Mouse (Mus musculus) urinary bladder, adult 2 months (tissue): ENCODE data around the gene Wwp2. TPM values are rescaled to one million over a fixed set of nuclear protein-coding genes. Genes with fewer than 3 reads are reported as not detected.

Source experiments
- DNase-seq: peaks from one replicate; pipeline ENCODE4 v3.0.0; 2022; ENCODE audit warnings: low spot score
- polyA plus RNA-seq: library from polyadenylated mRNA; depleted of rRNA; stranded (reverse); fragments of >200 nt; gene quantifications from 2 replicates; pipeline ENCODE4 v1.2.3, GENCODE M21; 2012

Gene Wwp2
- polyA plus RNA-seq, 1 experiment, result 18.4 TPM

DNA sequence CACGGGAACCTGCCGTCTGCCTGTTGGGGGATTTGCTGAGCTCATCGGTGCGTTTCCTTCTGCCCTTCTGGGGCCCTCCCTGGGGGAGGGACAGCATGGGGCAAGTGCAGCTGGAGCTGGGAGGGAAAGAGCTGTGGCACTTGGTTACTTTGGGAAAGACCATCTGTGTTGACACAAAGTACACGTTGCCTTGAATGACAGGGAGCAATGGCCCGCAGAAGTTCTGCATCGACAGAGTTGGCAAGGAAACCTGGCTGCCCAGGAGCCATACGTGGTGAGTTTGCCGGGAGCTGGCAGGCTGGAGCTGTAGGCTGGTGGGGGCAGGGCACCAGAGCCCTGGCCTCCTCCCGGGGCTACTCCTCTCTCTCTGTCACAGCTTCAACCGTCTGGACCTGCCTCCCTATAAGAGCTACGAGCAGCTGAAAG is 120.4 kb downstream of the Wwp2 start:
- DNase-seq, result no peak

- DNase-seq, result no peak
Measured at GRCm38 (mm10) chr8:107560820-107561536, 124.8 kb downstream of the Wwp2 start.

- no peak for DNase-seq
Measured at GRCm38 (mm10) chr8:107562164-107562563, 126.0 kb downstream of the Wwp2 start.

DNA sequence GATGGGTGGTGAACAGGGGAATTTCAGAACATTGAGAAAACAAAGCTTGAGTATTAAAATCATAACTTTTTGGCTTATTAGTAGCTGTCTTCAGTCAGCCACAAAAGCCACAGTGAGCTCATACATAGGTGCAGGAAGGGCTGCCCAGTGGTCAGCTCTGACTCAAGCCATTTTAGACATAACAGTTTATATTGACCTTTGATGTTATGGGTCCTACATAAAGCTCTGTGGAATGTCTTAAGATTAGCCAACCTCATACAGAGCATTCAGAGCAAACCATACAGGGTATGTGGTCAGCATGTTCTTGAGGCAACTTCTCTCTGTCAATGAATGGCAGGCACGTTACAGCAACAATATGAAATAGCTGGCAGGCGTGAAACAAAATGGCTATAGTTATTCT is 134.9 kb downstream of the Wwp2 start:
- DNase-seq, result no peak

- DNase-seq, result no peak
Measured at GRCm38 (mm10) chr8:107571486-107572135, 135.4 kb downstream of the Wwp2 start.

GRCm38 (mm10) chr8:107572497-107572896 is 136.3 kb downstream of the Wwp2 start:
- peak; percentile 40 for DNase-seq

- DNase-seq, result no peak
Measured at GRCm38 (mm10) chr8:107574771-107575170, 138.6 kb downstream of the Wwp2 start.

DNA sequence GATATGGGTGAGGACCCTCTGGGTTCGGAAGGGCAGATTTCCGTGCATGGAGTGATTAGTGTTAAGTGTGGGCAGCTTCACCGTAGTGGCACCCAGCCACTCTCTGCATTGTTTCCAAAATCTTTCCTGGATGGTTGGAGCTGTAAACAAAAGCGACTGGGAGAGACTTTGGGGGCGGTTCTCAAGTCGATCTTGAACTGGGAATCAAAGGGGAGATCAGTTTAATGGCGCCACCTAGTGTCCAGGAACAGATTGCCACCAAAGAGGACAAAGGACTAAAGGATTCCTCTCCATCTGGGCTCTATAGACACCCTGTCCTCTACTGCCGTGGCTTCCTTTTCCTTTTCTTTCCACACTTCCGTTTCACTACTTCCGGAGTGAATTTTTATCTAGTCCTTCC is 140.5 kb downstream of the Wwp2 start:
- no peak for DNase-seq

DNA sequence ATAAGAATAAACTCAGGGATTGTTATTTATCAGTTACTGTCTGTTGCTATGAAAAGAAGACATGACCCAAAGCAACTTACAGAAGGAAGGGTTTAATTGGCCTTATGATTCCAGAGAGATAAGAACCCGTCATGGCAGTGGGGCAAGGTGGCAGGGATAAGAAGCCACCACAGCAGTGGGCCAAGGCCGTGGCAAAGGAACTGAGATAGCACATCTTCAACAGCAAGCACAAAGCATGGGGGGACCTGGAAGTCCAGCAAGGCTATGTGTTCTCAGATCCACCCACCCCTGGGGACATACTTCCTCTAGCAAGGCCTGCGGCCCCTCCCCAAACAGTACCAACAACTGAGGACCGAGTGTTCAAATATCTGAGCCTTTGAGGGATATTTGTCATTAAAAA is 141.5 kb downstream of the Wwp2 start:
- DNase-seq, result no peak

DNA sequence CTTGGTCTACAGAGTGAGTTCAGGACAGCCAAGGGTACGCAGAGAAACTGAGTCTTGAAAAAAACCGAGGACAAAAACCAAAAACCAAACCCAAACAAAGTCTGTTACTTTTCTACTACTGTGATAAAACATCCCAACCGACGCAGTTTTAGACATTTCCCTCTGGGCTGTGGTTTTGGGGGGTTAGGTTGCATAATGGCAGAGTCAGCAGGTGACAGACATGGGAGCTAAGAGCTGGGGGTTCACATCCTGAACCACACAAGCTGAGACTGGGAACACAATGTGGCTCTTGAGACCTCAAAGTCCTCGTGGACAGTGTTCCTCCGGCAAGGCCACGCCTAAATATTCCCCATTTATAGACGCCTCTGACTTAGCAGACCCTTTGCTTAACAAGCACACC is 142.0 kb downstream of the Wwp2 start:
- no peak for DNase-seq

DNA sequence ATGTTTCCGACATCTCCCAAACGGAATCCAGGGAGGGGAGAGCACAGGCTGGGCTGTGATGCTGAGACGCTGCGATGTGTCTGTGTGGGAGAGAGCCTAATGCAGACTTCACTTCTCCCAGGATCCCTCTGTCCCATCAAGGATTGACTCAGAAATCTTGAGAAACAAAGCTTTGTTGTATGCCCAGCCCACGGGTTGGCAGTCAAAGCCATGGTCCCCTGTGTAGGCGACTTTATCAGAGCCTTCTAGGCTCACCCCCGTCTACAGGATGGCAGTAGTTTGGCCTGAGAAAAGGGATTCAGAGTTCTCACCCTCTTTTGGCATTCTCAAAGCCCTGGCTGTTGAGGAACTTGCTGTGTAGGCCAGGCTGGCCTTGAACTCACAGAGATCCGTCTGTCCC is 142.4 kb downstream of the Wwp2 start:
- DNase-seq, result no peak

DNA sequence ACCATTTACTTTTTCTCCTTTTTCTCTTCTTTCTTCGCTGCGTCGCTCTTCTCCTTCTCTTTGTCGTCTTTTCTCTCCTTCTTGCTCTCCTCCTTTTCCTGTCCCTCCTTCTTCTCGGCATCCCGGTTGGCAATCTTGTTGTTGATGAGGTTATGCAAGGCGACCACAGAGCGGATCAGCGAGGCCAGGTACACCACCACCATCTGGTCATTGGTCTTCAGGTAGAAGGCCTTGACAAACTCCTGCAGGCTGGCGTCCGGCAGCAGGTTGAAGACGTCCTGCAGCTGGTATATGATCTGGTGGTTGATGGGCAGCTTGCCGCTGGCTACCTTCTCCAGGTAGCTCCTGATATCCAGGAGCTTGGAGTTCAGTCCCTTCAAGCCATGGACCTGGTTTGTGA is 144.7 kb downstream of the Wwp2 start:
- no peak for DNase-seq

- DNase-seq, result no peak
Measured at GRCm38 (mm10) chr8:107581536-107581935, 145.4 kb downstream of the Wwp2 start.

- no peak for DNase-seq
Measured at GRCm38 (mm10) chr8:107582136-107582535, 146.0 kb downstream of the Wwp2 start.

DNA sequence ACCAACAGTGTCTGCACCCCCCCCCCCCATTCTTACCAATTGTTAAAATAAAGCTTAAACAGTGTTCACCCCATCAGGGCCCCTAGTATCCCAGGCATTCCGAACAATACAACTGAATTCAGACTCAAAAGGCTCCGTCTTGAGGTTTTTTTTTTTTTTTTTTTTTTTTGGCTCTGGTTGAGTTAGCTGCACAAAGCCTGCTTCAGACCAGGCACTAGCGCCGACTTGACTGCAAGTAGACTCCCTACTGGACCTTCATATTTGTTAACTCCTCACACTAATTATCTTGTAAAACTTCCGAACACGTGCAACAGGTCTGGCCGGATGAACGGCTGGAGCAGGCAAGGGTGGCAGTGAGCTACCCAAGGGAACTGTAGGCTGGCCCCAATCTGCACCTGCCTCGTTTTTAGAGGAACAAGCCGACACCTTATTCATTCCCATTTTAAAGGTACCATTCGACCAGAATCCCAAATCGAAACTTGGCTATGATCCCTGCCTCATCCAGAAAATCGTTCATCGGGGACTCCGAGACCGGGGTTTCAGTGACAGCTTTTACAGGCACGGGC is 151.3 kb downstream of the Wwp2 start:
- no peak for DNase-seq

DNA sequence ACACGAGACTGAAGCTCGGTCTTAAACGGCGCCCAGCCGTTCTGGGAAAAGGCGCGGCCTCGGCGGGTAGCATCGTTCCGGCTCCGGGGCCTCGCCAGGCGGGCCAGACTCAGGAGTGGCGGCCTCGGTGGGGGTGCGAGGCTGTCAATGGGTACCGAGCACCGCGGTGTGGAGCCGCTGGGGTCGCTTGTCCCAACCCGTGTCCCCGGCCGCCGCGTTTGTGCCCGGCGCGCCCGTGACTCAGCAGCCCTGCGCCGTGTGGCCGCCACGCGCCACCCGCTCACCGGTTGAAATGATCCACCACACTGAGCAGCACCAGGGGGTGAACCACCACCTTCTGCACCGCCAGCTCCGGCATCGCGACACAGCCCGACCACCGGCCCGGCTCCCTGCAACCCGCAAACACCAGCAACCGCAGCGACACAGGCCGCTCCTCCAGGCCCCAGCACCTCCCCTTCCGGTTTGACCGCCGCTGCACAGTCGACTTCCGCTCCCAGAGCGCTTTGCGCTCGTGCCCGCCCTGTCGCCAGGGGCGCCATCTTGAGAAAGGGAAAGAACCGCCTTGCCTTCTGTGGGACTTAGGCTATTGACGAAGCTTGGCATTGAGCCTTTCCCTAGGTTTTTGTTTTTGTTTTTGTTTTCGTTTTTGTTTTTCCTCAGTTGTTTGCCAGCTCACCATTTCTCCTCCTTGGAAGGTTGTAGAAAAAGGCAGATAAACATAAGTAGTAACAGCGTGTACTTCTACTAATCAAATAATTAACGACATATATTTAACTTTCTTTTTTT is 152.0 kb downstream of the Wwp2 start, which contains the start of gene Psmd7:
Gene Psmd7 (minus strand): TSS at position 470 of the 786 bp plus-strand sequence.
- DNase-seq, result peak; percentile 87

GRCm38 (mm10) chr8:107593967-107594729 is 158.0 kb downstream of the Wwp2 start:
- DNase-seq, result no peak

DNA sequence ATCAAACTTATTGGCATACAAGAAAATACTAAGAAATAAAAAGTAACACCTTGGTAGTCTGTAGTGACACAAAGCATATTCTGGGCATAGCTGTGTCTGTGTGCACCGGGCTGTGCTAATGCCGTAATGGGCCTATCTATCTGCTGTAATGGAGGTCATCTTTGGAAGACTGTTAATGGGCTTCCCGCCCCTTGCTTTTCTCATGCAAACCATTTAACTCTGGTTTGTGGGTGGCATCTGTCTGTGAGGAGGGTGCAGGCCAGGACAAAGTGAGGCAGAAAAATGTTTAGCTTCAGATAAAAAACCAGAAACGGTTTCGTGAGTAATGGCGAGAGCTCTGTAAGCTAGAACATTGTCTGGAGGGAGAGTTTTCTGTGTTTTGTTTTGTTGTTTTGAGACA is 158.7 kb downstream of the Wwp2 start:
- no peak for DNase-seq

GRCm38 (mm10) chr8:107597731-107598130 is 161.6 kb downstream of the Wwp2 start:
- DNase-seq, result no peak

DNA sequence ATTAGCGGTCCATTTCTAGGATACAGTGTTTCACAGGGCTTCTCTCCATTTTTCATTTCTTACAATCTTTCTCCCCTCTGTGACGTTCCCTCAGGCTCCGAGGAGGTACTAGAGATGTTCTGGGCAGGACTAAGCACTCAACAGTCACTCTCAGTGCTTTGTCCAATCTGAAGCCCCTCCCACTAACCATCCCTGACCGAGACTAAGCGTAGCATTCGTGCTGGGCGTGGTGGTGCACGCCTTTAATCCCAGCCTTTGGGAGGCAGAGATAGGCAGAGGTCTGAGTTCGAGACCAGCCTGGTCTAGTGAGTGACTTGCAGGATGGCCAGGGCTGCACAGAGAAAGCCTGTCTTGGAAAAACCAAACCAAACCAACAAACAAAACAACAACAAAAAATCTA is 163.5 kb downstream of the Wwp2 start:
- no peak for DNase-seq

GRCm38 (mm10) chr8:107603026-107603425 is 166.9 kb downstream of the Wwp2 start:
- no peak for DNase-seq
